24 mouse cellular contexts compared by ENCODE assay signal in genomic region chr15:31063734-31064133, GRCm38 (mm10).
DNase-seq lines count a peak whose midpoint lies in the region; ATAC-seq and TF ChIP-seq lines count a peak whose summit lies in the region.
"Had no signal": no experiment of that assay in that cellular context is flagged by ENCODE, and none has a peak within 500 bp of the region (broad histone marks: within the 10 kb centered on the region; RNA-seq: fewer than 3 reads in every experiment).

No protein-coding gene starts in this region.

- DNase-seq in heart, adult 11 months, result peak; percentile 27
- no peak for DNase-seq in heart, adult 8-10 months (ENCODE audit: low spot score)
- DNase-seq in lung, adult 2 months, result no peak
- peak; percentile 13 for DNase-seq in lung, postnatal 0 days (ENCODE audit: low spot score)
- no peak for DNase-seq in lung, adult 18-20 months
- DNase-seq: adrenal gland, adult 8-10 months; adrenal gland, postnatal 14 days; adrenal gland, postnatal 36 days; B cell, adult 2 months; cerebellum, adult 11-12 months; cerebellum, adult 2 months; cerebellum, adult 9-10 months; cerebellum, postnatal 10 days; cerebellum, postnatal 25 days had no signal

- no peak for TF ChIP-seq CTCF in lung, adult 2 months (IDR thresholded peaks at IDR 0.05; ENCODE audit: insufficient read depth, low read length)
- TF ChIP-seq CTCF in lung, postnatal 0 days (IDR thresholded peaks at IDR 0.05), result no peak

- no peaks in the 10 kb centered on the region for H3K36me3 ChIP-seq in lung, embryonic 15.5 days
- no peaks in the 10 kb centered on the region for H3K36me3 ChIP-seq in lung, postnatal 0 days (ENCODE audit: insufficient read depth, low read length)
- H3K36me3 ChIP-seq: embryonic facial prominence, embryonic 10.5 days; embryonic facial prominence, embryonic 12.5 days; forebrain, embryonic 15.5 days; G1E had no signal

- no peak overlapping the region for H3K4me2 ChIP-seq in lung, embryonic 15.5 days
- H3K4me2 ChIP-seq in lung, postnatal 0 days (replicated peaks; ENCODE audit: low read depth, low read length), result no peak overlapping the region
- H3K4me2 ChIP-seq: embryonic facial prominence, embryonic 12.5 days; forebrain, embryonic 13.5 days; forebrain, embryonic 15.5 days had no signal

- H3K27ac ChIP-seq in lung, embryonic 15.5 days, result no peak overlapping the region
- H3K27ac ChIP-seq in lung, postnatal 0 days (ENCODE audit: low read length), result no peak overlapping the region
- H3K27ac ChIP-seq: embryonic facial prominence, embryonic 10.5 days; embryonic facial prominence, embryonic 12.5 days; forebrain, embryonic 13.5 days; forebrain, embryonic 15.5 days had no signal

- H3K4me3 ChIP-seq in lung, embryonic 15.5 days, result no peak overlapping the region
- no peak overlapping the region for H3K4me3 ChIP-seq in lung, adult 2 months (replicated peaks; ENCODE audit: extremely low read depth, low read depth, low read length)
- H3K4me3 ChIP-seq in lung, postnatal 0 days (ENCODE audit: low read depth, low read length), result no peak overlapping the region
- H3K4me3 ChIP-seq: embryonic facial prominence, embryonic 10.5 days; embryonic facial prominence, embryonic 12.5 days; forebrain, embryonic 13.5 days; forebrain, embryonic 15.5 days had no signal

- WGBS in lung, embryonic 15.5 days, result 22% methylated on average over 3 of the region's 3 CpGs
- WGBS in lung, adult 2 months, result 31% methylated on average over 3 of the region's 3 CpGs
- WGBS in lung, postnatal 0 days, result 30% methylated on average over 3 of the region's 3 CpGs

- TF ChIP-seq EP300 in lung, postnatal 0 days (IDR thresholded peaks at IDR 0.05), result no peak

- H3K27me3 ChIP-seq in lung, embryonic 15.5 days, result no peaks in the 10 kb centered on the region
- no peaks in the 10 kb centered on the region for H3K27me3 ChIP-seq in lung, postnatal 0 days (replicated peaks; ENCODE audit: insufficient read depth, low read length)
- H3K27me3 ChIP-seq: CH12.LX; embryonic facial prominence, embryonic 12.5 days; forebrain, embryonic 13.5 days; forebrain, embryonic 15.5 days; Patski had no signal

- ATAC-seq in lung, embryonic 15.5 days (ENCODE audit: borderline replicate concordance, extremely low read depth, low FRiP score, low TSS enrichment), result peak; percentile 35; the same call in 1 of the 2 replicates
- ATAC-seq in lung, postnatal 0 days, result no peak; the same call in 1 of the 2 replicates
- ATAC-seq: activated CD4-positive, CD25-positive, alpha-beta regulatory T cell, adult 4 months; CD4-positive, CD25-positive, alpha-beta regulatory T cell, adult 4 months; forebrain, embryonic 13.5 days; forebrain, embryonic 15.5 days; Patski had no signal

- H3K9ac ChIP-seq in lung, embryonic 15.5 days, result no peak overlapping the region
- no peak overlapping the region for H3K9ac ChIP-seq in lung, postnatal 0 days (replicated peaks; ENCODE audit: low read depth)
- H3K9ac ChIP-seq: embryonic facial prominence, embryonic 12.5 days; forebrain, embryonic 13.5 days; forebrain, embryonic 15.5 days had no signal

- no peaks in the 10 kb centered on the region for H3K9me3 ChIP-seq in lung, embryonic 15.5 days
- no peaks in the 10 kb centered on the region for H3K9me3 ChIP-seq in lung, postnatal 0 days (ENCODE audit: low read length)
- H3K9me3 ChIP-seq: embryonic facial prominence, embryonic 10.5 days; embryonic facial prominence, embryonic 12.5 days; forebrain, embryonic 13.5 days; forebrain, embryonic 15.5 days; G1E had no signal

- no peak for TF ChIP-seq POLR2A in lung, adult 2 months (IDR thresholded peaks at IDR 0.05; ENCODE audit: borderline replicate concordance, extremely low read depth, low read depth, low read length)

- 0 out of 2 replicates have a peak, but pooled peaks cover 2% of the 10 kb centered on the region for H3K4me1 ChIP-seq in lung, embryonic 15.5 days
- H3K4me1 ChIP-seq in lung, adult 2 months (ENCODE audit: control insufficient read depth, insufficient read depth, low read length), result no peaks in the 10 kb centered on the region
- H3K4me1 ChIP-seq in lung, postnatal 0 days (ENCODE audit: insufficient read depth, low read depth, low read length), result no peaks in the 10 kb centered on the region
- H3K4me1 ChIP-seq: embryonic facial prominence, embryonic 10.5 days; embryonic facial prominence, embryonic 12.5 days; forebrain, embryonic 13.5 days; forebrain, embryonic 15.5 days had no signal

Comparison
In these comparisons a context has a peak if more than half of its experiments do, and no peak if none do; other contexts are left out.
1. DNase-seq: peak in heart, adult 11 months (single experiment) and lung, postnatal 0 days (single experiment); none in heart, adult 8-10 months (single experiment), lung, adult 2 months (single experiment) and lung, adult 18-20 months (0 of 2).